Mouse (Mus musculus) midbrain, embryonic 12.5 days (tissue): ENCODE measurements around the gene Aqp9. TPM values are rescaled to one million over a fixed set of nuclear protein-coding genes. Genes with fewer than 3 reads are reported as not detected.

ENCODE experiments used
- ATAC-seq: fragments of 200-750 bp; cut with Nextera tagmentation; 2 replicates; pipeline ENCODE4 v1.8.0; 2017; ENCODE audit warnings: low read depth, moderate TSS enrichment, moderate library complexity; ENCODE audit not compliant: low FRiP score
- H3K27ac ChIP-seq: fragments of 300-500 bp; sonication (generic); replicated peaks from 2 replicates; pipeline ENCODE4 v1.5.1; 2016; ENCODE audit warnings: mild to moderate bottlenecking
- H3K27me3 ChIP-seq: fragments of 300-500 bp; sonication (generic); 2 replicates; pipeline ENCODE4 v1.6.1; 2016; ENCODE audit warnings: mild to moderate bottlenecking
- H3K36me3 ChIP-seq: fragments of 300-500 bp; sonication (generic); 2 replicates; pipeline ENCODE4 v1.6.1; 2016
- H3K4me1 ChIP-seq: fragments of 300-500 bp; sonication (generic); 2 replicates; pipeline ENCODE4 v1.6.1; 2016
- H3K4me2 ChIP-seq: fragments of 300-500 bp; sonication (generic); replicated peaks from 2 replicates; pipeline ENCODE4 v1.6.1; 2016; ENCODE audit warnings: mild to moderate bottlenecking, moderate library complexity
- H3K4me3 ChIP-seq: fragments of 300-500 bp; sonication (generic); 2 replicates; pipeline ENCODE4 v1.5.1; 2016; ENCODE audit warnings: mild to moderate bottlenecking
- H3K9ac ChIP-seq: fragments of 300-500 bp; sonication (generic); replicated peaks from 2 replicates; pipeline ENCODE4 v1.6.1; 2016; ENCODE audit warnings: mild to moderate bottlenecking, moderate library complexity
- H3K9me3 ChIP-seq: fragments of 300-500 bp; sonication (generic); 2 replicates; pipeline ENCODE4 v1.6.1; 2016; ENCODE audit warnings: mild to moderate bottlenecking
- WGBS: fragments of 180-500 bp; shearing (Covaris S2); methylation state at CpG from one replicate; pipeline ENCODE4 v1.1.7; 2016; 5-methylcytosine and 5-hydroxymethylcytosine counted together
- polyA plus RNA-seq: library from polyadenylated mRNA; unstranded; fragments of >200 nt; fragmentation: Nextera tagmentation; extraction: Ambion mirVana; gene quantifications from 2 replicates; pipeline ENCODE4 v1.2.1, GENCODE M21; 2016

Gene Aqp9
- polyA plus RNA-seq, 1 experiment from 2014 or later: 0.28 TPM

GRCm38 (mm10) chr9:71187396-71187795, 18.9 kb upstream of the Aqp9 start:
- Histone ChIP-seq H3K27ac (no peak overlapping the region), H3K9me3 (no peaks in the 10 kb centered on the region), H3K36me3 (no peaks in the 10 kb centered on the region), H3K9ac (no peak overlapping the region), H3K27me3 (no peaks in the 10 kb centered on the region), H3K4me1 (no peaks in the 10 kb centered on the region), H3K4me3 (no peak overlapping the region), H3K4me2 (no peak overlapping the region)
- ATAC-seq: no peak
- WGBS: 90% methylated on average over 7 of the region's 7 CpGs

GRCm38 (mm10) chr9:71185823-71186222, 17.3 kb upstream of the Aqp9 start:
- no peak overlapping the region for H3K9ac ChIP-seq
- no peak overlapping the region for H3K4me3 ChIP-seq
- no peak overlapping the region for H3K27ac ChIP-seq
- no peaks in the 10 kb centered on the region for H3K36me3 ChIP-seq
- no peak overlapping the region for H3K4me2 ChIP-seq
- H3K27me3 ChIP-seq: no peaks in the 10 kb centered on the region
- WGBS: 89% methylated on average over 2 of the region's 2 CpGs
- no peaks in the 10 kb centered on the region for H3K9me3 ChIP-seq
- no peaks in the 10 kb centered on the region for H3K4me1 ChIP-seq
- ATAC-seq: no peak

GRCm38 (mm10) chr9:71185285-71185684, 16.8 kb upstream of the Aqp9 start:
- no peak for ATAC-seq
- Histone ChIP-seq H3K9me3 (no peaks in the 10 kb centered on the region), H3K4me3 (no peak overlapping the region), H3K4me2 (no peak overlapping the region), H3K9ac (no peak overlapping the region), H3K27me3 (no peaks in the 10 kb centered on the region), H3K36me3 (no peaks in the 10 kb centered on the region), H3K27ac (no peak overlapping the region), H3K4me1 (no peaks in the 10 kb centered on the region)

GRCm38 (mm10) chr9:71179964-71180700, 11.7 kb upstream of the Aqp9 start:
- Histone ChIP-seq H3K27me3 (no peaks in the 10 kb centered on the region), H3K27ac (no peak overlapping the region), H3K36me3 (no peaks in the 10 kb centered on the region), H3K9ac (no peak overlapping the region), H3K4me2 (no peak overlapping the region), H3K4me1 (no peaks in the 10 kb centered on the region), H3K4me3 (no peak overlapping the region), H3K9me3 (no peaks in the 10 kb centered on the region)
- 77% methylated on average over 8 of the region's 8 CpGs for WGBS
- no peak for ATAC-seq

- 84% methylated on average over 6 of the region's 6 CpGs for WGBS
- H3K4me2 ChIP-seq: no peak overlapping the region
- no peaks in the 10 kb centered on the region for H3K4me1 ChIP-seq
- H3K36me3 ChIP-seq: no peaks in the 10 kb centered on the region
- no peak overlapping the region for H3K4me3 ChIP-seq
- H3K27me3 ChIP-seq: no peaks in the 10 kb centered on the region
- H3K27ac ChIP-seq: no peak overlapping the region
- H3K9ac ChIP-seq: no peak overlapping the region
- no peak for ATAC-seq
- H3K9me3 ChIP-seq: no peaks in the 10 kb centered on the region
Measured at GRCm38 (mm10) chr9:71179276-71179896, 10.9 kb upstream of the Aqp9 start.

- Histone ChIP-seq H3K9ac (no peak overlapping the region), H3K9me3 (no peaks in the 10 kb centered on the region), H3K27ac (no peak overlapping the region), H3K4me3 (no peak overlapping the region), H3K4me1 (no peaks in the 10 kb centered on the region), H3K36me3 (no peaks in the 10 kb centered on the region), H3K27me3 (no peaks in the 10 kb centered on the region), H3K4me2 (no peak overlapping the region)
- no peak for ATAC-seq
- 75% methylated on average over 1 of the region's 1 CpGs for WGBS
Measured at GRCm38 (mm10) chr9:71175686-71176085, 7.2 kb upstream of the Aqp9 start.

GRCm38 (mm10) chr9:71174316-71174975, 6.0 kb upstream of the Aqp9 start:
- H3K27ac ChIP-seq: no peak overlapping the region
- WGBS: 84% methylated on average over 5 of the region's 5 CpGs
- no peaks in the 10 kb centered on the region for H3K36me3 ChIP-seq
- no peak overlapping the region for H3K4me2 ChIP-seq
- no peaks in the 10 kb centered on the region for H3K9me3 ChIP-seq
- no peaks in the 10 kb centered on the region for H3K27me3 ChIP-seq
- ATAC-seq: no peak
- no peaks in the 10 kb centered on the region for H3K4me1 ChIP-seq
- H3K4me3 ChIP-seq: no peak overlapping the region
- H3K9ac ChIP-seq: no peak overlapping the region

GRCm38 (mm10) chr9:71173533-71173932, 5.1 kb upstream of the Aqp9 start:
- no peak overlapping the region for H3K9ac ChIP-seq
- 70% methylated on average over 9 of the region's 9 CpGs for WGBS

GRCm38 (mm10) chr9:71167473-71168215, 838 bp downstream of the Aqp9 start:
- Histone ChIP-seq H3K36me3 (no peaks in the 10 kb centered on the region), H3K4me2 (no peak overlapping the region), H3K27ac (0 out of 2 replicates have a peak overlapping the region, but pooled peaks have one; percentile 15), H3K27me3 (peaks cover 5% of the 10 kb centered on the region; the same call in 1 of the 2 replicates), H3K9me3 (no peaks in the 10 kb centered on the region), H3K9ac (no peak overlapping the region), H3K4me3 (no peak overlapping the region), H3K4me1 (peaks cover 13% of the 10 kb centered on the region)
- WGBS: 24% methylated on average over 2 of the region's 2 CpGs
- ATAC-seq: no peak

More at GRCm38 (mm10) chr9:71173533-71173932, 5.1 kb upstream of the Aqp9 start:
- ATAC-seq: no peak
- Histone ChIP-seq H3K36me3 (no peaks in the 10 kb centered on the region), H3K4me2 (no peak overlapping the region), H3K27ac (no peak overlapping the region), H3K4me3 (no peak overlapping the region), H3K9me3 (no peaks in the 10 kb centered on the region), H3K4me1 (0 out of 2 replicates have a peak, but pooled peaks cover 4% of the 10 kb centered on the region), H3K27me3 (peaks cover 5% of the 10 kb centered on the region; the same call in 1 of the 2 replicates)

- no peak overlapping the region for H3K4me2 ChIP-seq
- no peak overlapping the region for H3K27ac ChIP-seq
- no peak overlapping the region for H3K4me3 ChIP-seq
- no peaks in the 10 kb centered on the region for H3K36me3 ChIP-seq
- 66% methylated on average over 5 of the region's 5 CpGs for WGBS
- no peak for ATAC-seq
- H3K4me1 ChIP-seq: peaks cover 13% of the 10 kb centered on the region
- H3K9me3 ChIP-seq: no peaks in the 10 kb centered on the region
- H3K9ac ChIP-seq: no peak overlapping the region
- H3K27me3 ChIP-seq: peaks cover 5% of the 10 kb centered on the region; the same call in 1 of the 2 replicates
Measured at GRCm38 (mm10) chr9:71166871-71167465, 1.5 kb downstream of the Aqp9 start.

GRCm38 (mm10) chr9:71166019-71166705, 2.3 kb downstream of the Aqp9 start:
- 88% methylated on average over 5 of the region's 5 CpGs for whole genome bisulfite sequencing
- no peak overlapping the region for H3K27ac ChIP-seq
- no peak overlapping the region for H3K9ac ChIP-seq
- no peaks in the 10 kb centered on the region for H3K9me3 ChIP-seq
- no peak for ATAC-seq
- H3K36me3 ChIP-seq: no peaks in the 10 kb centered on the region
- H3K4me2 ChIP-seq: no peak overlapping the region
- H3K4me3 ChIP-seq: no peak overlapping the region
- H3K27me3 ChIP-seq: peaks cover 5% of the 10 kb centered on the region; the same call in 1 of the 2 replicates
- peaks cover 13% of the 10 kb centered on the region for H3K4me1 ChIP-seq
